Mouse (Mus musculus): Measurements from ENCODE around the gene Fam222a. TPM values are rescaled to one million over a fixed set of nuclear protein-coding genes. Genes with fewer than 3 reads are reported as not detected.

Fam222a gene
- polyA plus RNA-seq, 1 experiment from 2014 or later, result 4.5 TPM

Other genes with a start within 250 kb of the Fam222a start
- 87.6 and 88.4 TPM in 2 replicates for gene Kctd10, start 187.5 kb upstream of the Fam222a start, polyA plus RNA-seq (2014; fragmentation: Nextera tagmentation; extraction: Ambion mirVana)
- gene Ube3b, start 187.4 kb upstream of the Fam222a start, polyA plus RNA-seq (2014; fragmentation: Nextera tagmentation; extraction: Ambion mirVana), result 35.9 and 43.1 TPM in 2 replicates
- 18.2 and 18.6 TPM in 2 replicates for gene Mmab, start 124.0 kb upstream of the Fam222a start, polyA plus RNA-seq (2014; fragmentation: Nextera tagmentation; extraction: Ambion mirVana)
- gene Mvk, start 123.7 kb upstream of the Fam222a start, polyA plus RNA-seq (2014; fragmentation: Nextera tagmentation; extraction: Ambion mirVana), result 55.9 and 58.6 TPM in 2 replicates
- gene Trpv4, start 90.4 kb downstream of the Fam222a start, polyA plus RNA-seq (2014; fragmentation: Nextera tagmentation; extraction: Ambion mirVana), result 0.55 and 0.79 TPM in 2 replicates
- 31.2 and 32.4 TPM in 2 replicates for gene Gltp, start 123.0 kb downstream of the Fam222a start, polyA plus RNA-seq (2014; fragmentation: Nextera tagmentation; extraction: Ambion mirVana)
- gene Tchp, start 139.7 kb downstream of the Fam222a start, polyA plus RNA-seq (2014; fragmentation: Nextera tagmentation; extraction: Ambion mirVana), result 7.1 and 10.4 TPM in 2 replicates
- 25.8 and 32.3 TPM in 2 replicates for gene Ankrd13a, start 206.7 kb downstream of the Fam222a start, polyA plus RNA-seq (2014; fragmentation: Nextera tagmentation; extraction: Ambion mirVana)
- gene Git2, start 207.5 kb downstream of the Fam222a start, polyA plus RNA-seq (2014; fragmentation: Nextera tagmentation; extraction: Ambion mirVana), result 29.1 and 36.3 TPM in 2 replicates

Measured in forebrain, embryonic 14.5 days (tissue).